Mouse (Mus musculus) E14TG2a.4 (cell line): ENCODE measurements around the gene Btbd3.

Experiments
- H3K27me3 ChIP-seq: 2 replicates; pipeline ENCODE4 v1.6.1; 2014; ENCODE audit warnings: low read length, control low read depth; ENCODE audit not compliant: insufficient read depth
- H3K36me3 ChIP-seq: 2 replicates; pipeline ENCODE4 v1.6.1; 2014; ENCODE audit warnings: low read length, control low read depth; ENCODE audit not compliant: insufficient read depth
- H3K4me1 ChIP-seq: replicated peaks from 2 replicates; pipeline ENCODE4 v1.6.1; 2014; ENCODE audit warnings: low read depth, low read length, control low read depth
- H3K4me3 ChIP-seq: replicated peaks from 2 replicates; pipeline ENCODE4 v1.5.1; 2014; ENCODE audit warnings: mild to moderate bottlenecking, low read length
- H3K9me3 ChIP-seq: 2 replicates; pipeline ENCODE4 v1.6.1; 2014; ENCODE audit warnings: low read length, control low read depth
- CTCF ChIP-seq: conservative IDR thresholded peaks from 2 replicates; pipeline ENCODE4 v1.5.1; 2014; ENCODE audit warnings: low read length
- NANOG ChIP-seq: IDR thresholded peaks from 2 replicates; pipeline ENCODE4 v1.6.1; 2014; ENCODE audit warnings: borderline replicate concordance, low read length, mixed read lengths
- POU5F1 ChIP-seq: IDR thresholded peaks from 2 replicates; pipeline ENCODE4 v1.6.1; 2014; ENCODE audit warnings: low read length, borderline replicate concordance

The Btbd3 gene

DNA sequence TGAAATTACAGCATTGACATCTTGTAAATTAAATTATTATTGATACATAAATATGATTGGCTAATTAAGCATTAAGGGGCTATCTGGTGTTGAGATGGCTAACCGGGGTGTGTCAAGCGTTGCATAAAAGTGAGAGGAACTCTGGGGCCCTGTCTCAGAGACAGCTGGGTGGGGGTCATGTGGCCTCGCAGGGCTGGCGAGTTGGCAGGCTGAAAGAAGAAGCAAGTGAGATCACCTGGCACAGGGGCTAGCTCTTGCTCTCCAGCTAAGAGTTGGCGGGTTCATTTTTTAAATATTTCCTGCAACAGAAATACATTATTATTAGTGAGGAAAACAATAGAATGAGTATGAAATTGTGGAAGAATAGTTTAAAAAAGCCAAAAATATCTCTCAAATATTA, 118.2 kb downstream of the Btbd3 start:
- Histone ChIP-seq H3K4me1 (no peaks in the 10 kb centered on the region), H3K4me3 (no peak overlapping the region), H3K9me3 (peaks cover 3% of the 10 kb centered on the region; the same call in 1 of the 2 replicates), H3K36me3 (no peaks in the 10 kb centered on the region), H3K27me3 (no peaks in the 10 kb centered on the region)
- TF ChIP-seq CTCF (no peak), NANOG (no peak), POU5F1 (no peak)

DNA sequence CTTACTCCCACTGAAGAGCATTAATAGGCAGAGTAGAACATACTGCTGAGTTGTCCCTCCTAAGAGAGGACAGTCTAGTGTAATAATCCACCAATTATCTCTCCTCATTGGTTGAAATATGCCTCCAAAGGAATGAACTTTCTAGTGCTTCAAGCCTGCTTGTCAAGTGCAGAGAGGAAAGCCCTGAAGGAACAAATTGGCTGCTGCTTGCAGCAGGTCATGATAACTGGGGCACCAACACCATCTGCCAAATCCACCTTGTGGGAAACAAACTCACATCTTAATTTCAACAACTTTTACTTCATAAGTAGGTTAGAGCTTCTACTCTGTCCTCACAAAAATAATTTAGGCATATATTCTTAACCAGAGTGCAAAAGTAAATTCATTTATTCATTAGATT, 122.5 kb downstream of the Btbd3 start:
- H3K4me1 ChIP-seq, result no peaks in the 10 kb centered on the region
- H3K36me3 ChIP-seq, result no peaks in the 10 kb centered on the region
- peaks cover 7% of the 10 kb centered on the region; the same call in 1 of the 2 replicates for H3K9me3 ChIP-seq
- no peaks in the 10 kb centered on the region for H3K27me3 ChIP-seq
- no peak overlapping the region for H3K4me3 ChIP-seq
- no peak for TF ChIP-seq POU5F1
- no peak for TF ChIP-seq NANOG
- TF ChIP-seq CTCF, result no peak

DNA sequence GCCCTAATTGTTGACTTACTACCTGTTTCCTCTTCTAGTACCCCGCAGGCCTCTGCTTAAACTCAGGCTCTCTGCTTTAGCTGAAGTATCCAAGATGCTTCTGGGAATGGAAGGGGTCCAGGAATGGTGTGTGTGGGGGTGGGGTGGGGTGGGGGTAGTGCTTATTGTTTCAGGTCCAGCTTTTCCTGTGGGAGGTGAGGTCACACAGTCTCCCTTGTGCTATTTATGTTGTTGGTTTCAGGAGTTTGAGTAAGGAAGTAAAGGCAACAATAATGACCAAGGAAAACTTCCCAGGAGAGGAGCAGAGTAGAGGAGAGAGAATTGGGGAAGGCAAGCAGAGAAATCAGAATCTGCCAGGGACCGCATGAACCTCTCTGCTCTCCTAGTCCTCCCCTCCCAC, 128.4 kb downstream of the Btbd3 start:
- no peaks in the 10 kb centered on the region for H3K36me3 ChIP-seq
- H3K4me1 ChIP-seq, result no peaks in the 10 kb centered on the region
- H3K9me3 ChIP-seq, result peaks cover 5% of the 10 kb centered on the region; the same call in 1 of the 2 replicates
- no peak for TF ChIP-seq CTCF
- no peak for TF ChIP-seq NANOG
- no peak for TF ChIP-seq POU5F1
- no peaks in the 10 kb centered on the region for H3K27me3 ChIP-seq
- no peak overlapping the region for H3K4me3 ChIP-seq

GRCm38 (mm10) chr2:138388591-138388990, 132.2 kb downstream of the Btbd3 start:
- no peak overlapping the region for H3K4me3 ChIP-seq

GRCm38 (mm10) chr2:138403046-138403445, 146.7 kb downstream of the Btbd3 start:
- Histone ChIP-seq H3K9me3 (no peaks in the 10 kb centered on the region), H3K4me1 (no peaks in the 10 kb centered on the region), H3K36me3 (no peaks in the 10 kb centered on the region), H3K27me3 (no peaks in the 10 kb centered on the region), H3K4me3 (no peak overlapping the region)
- no peak for TF ChIP-seq NANOG
- no peak for TF ChIP-seq POU5F1
- no peak for TF ChIP-seq CTCF

More at GRCm38 (mm10) chr2:138388591-138388990, 132.2 kb downstream of the Btbd3 start:
- no peaks in the 10 kb centered on the region for H3K36me3 ChIP-seq
- H3K9me3 ChIP-seq, result 0 out of 2 replicates have a peak, but pooled peaks cover under 1% of the 10 kb centered on the region
- no peak for TF ChIP-seq POU5F1
- no peak for TF ChIP-seq NANOG
- TF ChIP-seq CTCF, result no peak
- H3K4me1 ChIP-seq, result no peaks in the 10 kb centered on the region
- H3K27me3 ChIP-seq, result no peaks in the 10 kb centered on the region

DNA sequence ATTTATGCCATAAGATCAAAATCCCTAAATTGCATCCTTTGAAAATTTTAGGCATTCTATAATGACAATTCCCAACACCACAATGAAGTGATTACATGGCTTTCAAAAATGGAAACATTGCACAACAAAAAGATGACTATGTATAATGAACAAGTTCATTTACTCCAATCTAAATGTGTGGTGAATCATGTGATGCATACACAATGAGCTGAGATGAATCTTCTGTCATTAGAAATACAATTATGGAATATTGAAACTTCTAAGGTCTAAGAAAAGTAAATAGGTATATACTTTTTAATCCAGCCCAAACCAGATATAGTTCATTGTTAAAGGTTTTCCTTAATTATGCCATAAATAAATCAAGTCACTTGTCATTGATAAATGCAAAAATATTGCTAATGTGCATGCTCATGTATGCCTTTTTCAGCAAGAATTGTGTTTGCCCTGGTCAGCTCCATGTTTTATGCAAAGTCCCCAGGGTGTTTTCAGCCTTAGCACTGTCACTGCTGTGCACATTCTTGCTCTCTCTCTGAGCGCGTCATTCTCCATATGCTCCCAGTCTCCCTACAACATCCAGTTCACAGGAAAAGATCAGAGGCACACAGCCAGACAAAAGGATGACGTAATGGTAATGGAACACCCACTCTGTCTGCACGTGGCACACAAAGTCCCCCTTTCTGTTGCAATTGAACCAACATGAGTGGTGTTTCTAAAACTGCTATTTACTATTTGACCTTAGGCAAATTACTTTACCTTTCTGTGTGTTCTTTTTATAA, 149.6 kb downstream of the Btbd3 start:
- H3K27me3 ChIP-seq, result no peaks in the 10 kb centered on the region
- no peaks in the 10 kb centered on the region for H3K36me3 ChIP-seq
- no peaks in the 10 kb centered on the region for H3K4me1 ChIP-seq
- no peak for TF ChIP-seq CTCF
- no peak for TF ChIP-seq POU5F1
- TF ChIP-seq NANOG, result no peak
- H3K4me3 ChIP-seq, result no peak overlapping the region
- H3K9me3 ChIP-seq, result no peaks in the 10 kb centered on the region

- H3K36me3 ChIP-seq, result no peaks in the 10 kb centered on the region
- H3K27me3 ChIP-seq, result no peaks in the 10 kb centered on the region
- peaks cover 2% of the 10 kb centered on the region; the same call in 1 of the 2 replicates for H3K4me1 ChIP-seq
- H3K4me3 ChIP-seq, result no peak overlapping the region
- TF ChIP-seq POU5F1 (no peak), NANOG (no peak), CTCF (no peak)
- H3K9me3 ChIP-seq, result no peaks in the 10 kb centered on the region
Measured at GRCm38 (mm10) chr2:138406703-138407102, 150.3 kb downstream of the Btbd3 start.

GRCm38 (mm10) chr2:138412537-138412936, 156.2 kb downstream of the Btbd3 start:
- no peaks in the 10 kb centered on the region for H3K36me3 ChIP-seq
- H3K27me3 ChIP-seq, result no peaks in the 10 kb centered on the region
- H3K4me1 ChIP-seq, result peaks cover 6% of the 10 kb centered on the region
- TF ChIP-seq NANOG, result no peak
- no peak for TF ChIP-seq POU5F1
- TF ChIP-seq CTCF, result no peak
- no peaks in the 10 kb centered on the region for H3K9me3 ChIP-seq
- H3K4me3 ChIP-seq, result no peak overlapping the region
